Mouse (Mus musculus) right cerebral cortex, postnatal 36 days (tissue): ENCODE data around the gene Tectb.
"Not testable (repeated sequence)": the region's sequence is repeated elsewhere in the genome, so short reads cannot be mapped to it uniquely, and the experiment has no call there.

Experiments used
- DNase-seq, 2 experiments: peaks; one replicate each; pipeline ENCODE4 v3.0.0; 2022; ENCODE audit warnings: low spot score in 2 of 2, mixed read lengths in 1 of 2

Tectb gene

DNA sequence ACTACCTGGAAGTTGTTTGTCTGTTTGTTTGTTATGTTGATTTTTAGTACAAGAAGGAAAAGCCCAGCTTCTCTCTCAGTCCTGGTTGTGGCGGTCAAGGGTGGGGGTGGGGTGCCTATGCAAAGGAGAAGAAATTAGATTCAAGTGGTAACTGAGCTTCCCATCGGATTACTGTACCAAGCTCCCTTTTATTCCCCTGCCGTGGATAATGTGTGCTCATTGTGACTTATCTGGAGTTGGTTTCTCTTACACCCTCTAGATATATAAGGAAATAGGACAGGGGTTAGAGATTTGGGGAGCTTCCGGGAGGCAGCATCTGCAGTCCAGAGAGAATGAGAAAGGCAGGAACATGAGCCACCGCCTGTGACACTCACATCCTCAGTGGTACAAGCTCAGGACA is at the start of gene Tectb:
TSS of gene Tectb (plus strand) at position 301 of the 400 bp plus-strand sequence.
- DNase-seq, result no peak

DNA sequence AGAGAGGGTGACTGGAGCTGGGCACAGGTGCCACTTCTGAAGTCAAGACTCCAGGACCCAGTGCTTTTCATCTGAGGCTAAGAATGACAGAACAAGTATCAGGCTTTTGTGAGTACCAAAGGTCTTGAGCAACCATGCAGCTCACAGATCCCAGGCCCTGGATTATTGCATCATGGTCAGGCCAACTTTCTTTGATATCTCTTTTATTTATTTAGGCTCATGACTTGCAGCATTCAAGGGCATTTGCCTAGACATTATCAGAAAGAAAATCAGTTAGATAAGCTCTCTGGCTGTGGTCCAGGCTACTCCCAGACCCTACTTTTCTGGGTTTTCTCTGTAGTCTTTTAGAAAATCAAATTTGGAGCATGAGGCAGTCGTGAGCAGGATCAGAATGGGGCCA is 48.8 kb upstream of the Tectb start:
- DNase-seq, result no peak

DNA sequence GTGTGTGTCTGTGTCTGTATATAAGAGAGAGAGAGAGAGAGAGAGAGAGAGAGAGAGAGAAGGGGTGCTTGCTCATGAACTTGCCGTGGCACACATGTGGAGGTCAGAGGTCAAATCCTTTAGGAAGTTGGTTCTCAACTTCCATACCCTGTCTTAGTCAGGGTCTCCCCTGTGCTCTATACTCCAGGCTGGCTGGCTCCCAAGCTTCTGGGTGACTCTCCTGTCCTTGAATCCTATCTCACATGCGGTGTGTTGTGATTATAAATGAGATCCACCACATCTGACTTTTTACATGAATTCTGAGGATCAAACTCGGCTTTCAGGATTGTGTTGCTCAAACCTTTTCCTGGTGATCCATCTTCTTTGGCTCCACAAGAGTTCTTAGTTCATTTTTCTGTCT is 48.1 kb upstream of the Tectb start:
- DNase-seq, result no peak

DNA sequence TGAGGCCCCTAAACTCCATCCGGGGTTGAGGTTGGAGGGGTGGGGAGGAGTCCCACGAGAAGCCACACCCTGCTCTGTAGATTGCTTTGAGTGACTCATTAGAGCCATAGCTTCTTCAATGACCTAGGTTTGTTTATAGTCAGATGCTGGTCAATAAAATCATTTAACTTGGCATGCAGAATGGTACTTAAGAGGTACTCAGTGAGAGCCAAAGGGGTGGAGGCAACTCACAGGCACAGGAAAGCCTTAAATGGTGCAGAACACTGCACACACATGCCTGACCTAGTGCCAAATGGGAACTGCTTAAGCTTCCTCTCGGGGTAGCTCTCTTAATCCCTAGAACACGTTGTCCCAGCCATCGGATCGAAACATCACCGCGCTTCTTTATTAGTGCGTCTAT is 46.0 kb upstream of the Tectb start:
- DNase-seq, result no peak

DNA sequence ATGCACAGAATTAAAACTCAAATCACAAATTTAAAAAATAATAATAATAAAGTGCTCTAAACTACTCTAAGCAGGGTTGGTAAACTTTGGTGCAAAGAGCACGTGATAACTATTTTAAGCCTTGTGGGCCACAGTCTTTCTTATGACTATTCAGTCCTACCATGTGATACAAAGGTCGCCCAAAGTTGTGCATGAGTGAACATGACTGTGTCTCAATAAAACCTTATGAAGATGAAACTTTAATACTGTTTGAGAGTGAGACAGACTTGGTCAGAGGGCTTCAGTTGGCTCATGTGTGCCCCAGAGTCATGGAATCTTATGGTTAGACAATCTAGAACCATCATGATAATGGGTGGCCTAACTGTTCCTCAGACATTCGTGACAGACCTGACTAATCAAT is 44.6 kb upstream of the Tectb start:
- DNase-seq, result no peak

DNA sequence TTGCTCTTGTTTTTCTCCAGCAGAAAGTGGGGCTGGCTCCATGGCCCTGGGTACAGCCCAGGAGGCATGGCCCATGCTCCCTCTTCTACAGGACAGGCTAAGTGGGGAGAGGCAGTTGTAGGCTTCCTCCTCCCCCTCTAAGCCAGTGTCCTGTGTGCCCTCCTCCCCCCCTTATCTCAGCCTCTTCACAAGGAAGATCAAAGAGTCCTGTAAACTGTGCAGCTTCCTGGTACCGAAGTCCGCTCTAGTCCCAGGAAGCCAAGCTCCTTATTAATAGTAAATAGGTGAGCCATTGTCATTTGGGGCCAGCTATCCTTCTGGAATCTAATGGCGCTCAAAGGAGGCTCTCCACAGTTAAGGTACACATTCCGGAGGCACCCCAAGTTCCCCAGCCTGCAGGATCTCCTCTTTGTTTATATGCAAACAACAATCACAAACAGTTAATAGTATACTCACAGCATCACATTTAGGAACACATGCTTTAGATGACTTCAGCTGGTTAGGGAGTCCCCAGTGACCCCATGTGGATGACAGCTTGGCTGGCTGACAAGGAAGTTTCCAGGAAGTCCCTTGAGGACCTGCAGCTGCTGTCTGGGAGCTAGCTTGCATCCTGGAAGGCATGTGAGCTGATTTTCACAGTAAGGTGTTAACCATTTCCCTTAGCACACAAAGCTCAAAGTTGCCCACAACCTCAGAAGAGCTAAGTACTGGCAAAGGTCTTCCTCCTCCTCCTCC is 43.7 kb upstream of the Tectb start:
- DNase-seq, result no peak

DNA sequence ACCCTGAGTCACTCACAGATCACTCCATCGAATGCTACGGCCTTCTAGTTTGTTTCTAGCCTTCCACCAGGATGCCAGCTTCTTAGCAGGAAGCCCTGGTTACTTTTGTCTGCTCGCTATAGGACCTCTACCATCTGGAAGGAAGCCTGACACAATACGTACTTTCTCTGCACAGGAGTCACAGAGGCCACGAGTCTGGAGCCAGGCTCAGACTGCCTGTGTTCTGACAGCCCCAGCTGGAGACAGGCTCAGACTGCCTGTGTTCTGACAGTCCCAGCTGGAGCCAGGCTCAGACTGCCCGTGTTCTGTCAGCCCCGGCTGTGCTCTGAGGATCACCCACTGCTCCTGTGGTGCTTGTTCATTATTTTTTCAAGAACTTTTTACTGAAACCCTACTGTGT is 42.6 kb upstream of the Tectb start:
- DNase-seq, result no peak

DNA sequence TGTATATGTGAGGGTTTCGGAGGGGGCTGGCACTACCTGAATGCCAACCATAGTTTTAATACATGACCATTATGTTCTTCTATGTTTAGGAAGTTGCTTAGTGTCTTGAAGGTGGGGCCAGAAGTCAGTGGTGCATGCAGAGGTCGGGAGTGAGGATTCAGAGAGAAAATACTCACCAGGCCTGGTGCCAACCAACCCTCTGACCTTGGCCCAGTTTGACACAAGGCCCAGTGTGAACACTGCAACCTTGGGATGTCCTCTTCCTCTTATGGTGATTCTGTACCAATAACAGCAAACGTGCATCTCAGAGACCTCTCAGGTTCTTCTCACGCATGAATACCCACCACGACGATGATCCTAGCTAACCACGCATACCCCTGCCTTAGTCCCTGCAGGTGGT is 42.0 kb upstream of the Tectb start:
- no peak for DNase-seq

DNA sequence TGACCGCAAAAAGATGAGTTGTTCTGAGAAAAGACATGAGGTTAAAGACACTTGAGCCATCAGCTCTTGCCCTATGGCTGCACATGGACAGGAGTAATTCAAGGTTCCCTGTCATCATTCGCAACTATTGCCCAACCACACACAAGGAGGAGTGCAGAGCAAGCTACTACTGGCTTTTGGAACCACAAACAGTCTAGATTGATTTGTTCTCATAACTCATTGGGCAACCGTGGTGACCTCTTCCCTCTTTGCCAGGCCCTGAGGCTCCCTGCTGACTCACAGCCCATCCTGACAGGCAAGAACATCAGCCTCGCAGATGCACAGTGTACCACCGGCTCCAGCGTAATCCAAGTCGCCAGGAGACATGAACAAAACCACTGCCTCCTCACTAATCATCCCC is 41.2 kb upstream of the Tectb start:
- DNase-seq, result no peak

DNA sequence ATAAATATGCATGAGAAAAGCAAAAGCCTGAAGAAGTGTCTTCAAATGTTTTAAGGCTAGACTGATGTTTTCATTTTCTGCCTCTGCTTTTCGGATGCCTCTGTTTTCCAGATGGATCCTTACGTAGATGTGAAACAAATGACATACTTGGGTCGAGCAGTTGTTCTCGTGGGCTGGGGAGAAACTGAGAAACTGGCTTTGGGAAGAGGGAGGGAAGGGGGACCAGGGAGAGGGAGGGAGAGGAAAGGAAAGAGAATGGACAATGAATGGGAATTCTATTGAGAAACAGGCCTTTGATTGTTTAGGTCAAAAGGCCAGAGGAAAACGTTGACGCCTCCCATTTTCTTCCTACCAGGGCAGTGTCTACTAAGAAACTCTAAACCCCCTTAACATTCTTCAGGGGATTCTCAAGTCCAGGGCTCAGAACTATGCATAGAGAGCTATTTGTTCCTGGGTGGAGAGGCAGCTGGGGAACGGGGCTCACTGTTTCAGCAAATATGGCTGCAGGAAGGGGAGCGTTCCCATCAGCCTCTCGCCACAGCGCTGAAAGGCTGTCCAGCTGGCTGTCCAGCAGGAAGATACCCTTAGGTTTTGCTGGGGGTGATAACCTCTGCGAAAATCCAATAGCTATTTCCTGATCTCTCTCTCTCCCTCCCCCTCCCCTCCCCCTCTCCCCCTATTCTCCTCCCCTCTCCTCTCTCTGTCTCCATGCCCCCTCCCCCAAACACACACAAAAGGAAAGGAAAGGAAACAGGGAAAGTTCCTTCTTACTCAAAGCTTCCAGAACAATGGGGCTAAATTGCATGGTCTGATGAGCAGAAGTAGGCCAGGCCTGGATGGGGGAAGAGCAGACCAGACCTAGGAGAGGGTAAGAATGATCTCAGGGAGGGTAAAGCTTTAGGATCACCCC is 36.9 kb upstream of the Tectb start:
- no peak for DNase-seq

DNA sequence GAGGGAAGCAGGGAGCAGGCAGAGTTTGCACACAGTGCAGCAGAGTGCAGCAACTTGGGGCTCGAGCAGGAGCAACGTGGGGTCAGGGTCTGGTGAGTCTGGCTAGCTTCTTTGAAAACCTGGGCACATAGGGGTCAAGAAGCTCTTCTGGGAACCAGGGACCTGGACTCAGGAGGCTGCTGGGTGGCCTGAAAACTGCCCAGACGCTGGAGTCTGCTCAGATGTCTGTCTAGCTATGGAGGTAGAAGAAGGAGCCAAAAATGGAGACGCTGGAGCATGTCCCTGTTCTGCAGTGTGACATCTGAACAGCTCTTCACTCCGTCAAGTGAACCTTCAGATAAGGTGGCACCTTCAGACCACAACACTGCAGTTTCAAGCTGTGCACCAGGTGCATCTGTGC is 35.8 kb upstream of the Tectb start:
- DNase-seq, result no peak

DNA sequence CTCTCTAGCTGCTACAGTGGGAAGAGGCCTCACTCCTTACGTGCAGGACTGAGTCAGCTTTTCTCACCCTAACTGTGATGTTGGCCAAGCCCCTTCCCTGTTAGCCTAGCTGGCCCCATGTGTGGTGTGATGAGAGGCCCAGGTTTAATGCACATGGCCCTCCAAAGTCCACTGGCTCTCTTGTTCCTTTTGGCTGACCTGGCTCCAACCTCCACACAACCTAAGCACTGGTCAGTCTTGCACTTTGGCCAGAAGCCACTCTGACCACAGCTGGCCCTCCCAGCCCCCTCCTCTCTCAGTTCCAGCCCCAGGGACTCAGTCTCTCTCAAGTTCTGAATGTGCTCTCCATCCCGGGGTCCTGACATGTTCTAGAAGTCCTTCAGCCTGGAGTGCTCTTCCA is 35.4 kb upstream of the Tectb start:
- no peak for DNase-seq

DNA sequence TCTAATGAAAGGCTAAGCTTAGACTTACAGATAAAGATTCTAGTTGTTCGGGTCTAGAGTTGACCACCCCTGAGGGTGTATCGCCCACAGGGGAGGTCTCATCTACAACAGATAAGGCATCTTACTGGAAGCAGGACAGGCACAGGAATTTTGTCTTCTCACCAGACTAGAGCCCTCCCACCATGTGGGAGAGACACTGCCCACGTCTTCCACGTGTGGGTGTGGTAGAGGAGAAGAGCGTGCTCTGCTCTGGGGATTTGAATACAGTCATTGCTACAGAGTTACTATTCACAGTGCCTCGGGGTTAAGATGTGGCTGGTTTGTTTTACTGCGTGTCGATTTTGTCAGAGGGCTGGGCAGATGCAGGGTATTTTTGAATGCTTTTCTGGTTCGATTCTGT is 33.0 kb upstream of the Tectb start:
- no peak for DNase-seq

DNA sequence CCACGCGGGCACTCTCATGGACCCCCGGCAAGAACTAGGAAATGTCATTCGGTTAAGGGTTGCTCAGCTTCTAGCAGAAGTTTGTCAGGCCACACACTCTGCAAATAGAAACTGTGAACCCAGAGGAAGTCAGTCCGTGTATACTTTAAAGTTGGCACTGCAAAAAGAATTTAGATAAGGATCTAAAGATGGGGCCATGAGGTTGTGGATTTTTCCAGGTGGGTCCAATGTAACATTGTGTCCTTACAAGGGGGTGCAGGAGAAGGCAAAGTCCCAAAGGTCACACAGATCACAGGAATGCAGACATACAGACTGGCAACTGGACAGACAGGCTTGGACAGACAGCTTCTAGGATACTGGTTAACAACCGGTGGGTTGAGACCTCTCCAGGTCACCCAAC is 32.4 kb upstream of the Tectb start:
- no peak for DNase-seq

DNA sequence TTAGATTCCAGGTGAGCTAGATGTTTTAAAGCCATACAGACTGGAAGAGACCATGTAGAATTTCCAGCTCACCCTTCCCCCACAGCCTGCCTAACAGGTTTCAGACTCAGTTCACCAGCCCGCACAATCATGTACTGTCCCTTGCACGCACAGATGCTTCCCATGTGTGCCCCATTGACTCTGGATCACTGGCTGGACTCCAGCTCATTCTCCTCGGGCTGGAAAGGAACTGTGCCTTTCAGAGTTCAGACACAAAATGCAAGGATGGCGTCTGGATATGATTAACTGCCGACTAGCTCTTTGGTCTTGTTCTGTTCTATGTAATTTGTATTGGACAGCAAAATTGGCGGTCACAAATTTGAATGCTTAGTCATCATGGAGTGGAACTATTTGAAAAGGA is 30.9 kb upstream of the Tectb start:
- DNase-seq, result no peak

DNA sequence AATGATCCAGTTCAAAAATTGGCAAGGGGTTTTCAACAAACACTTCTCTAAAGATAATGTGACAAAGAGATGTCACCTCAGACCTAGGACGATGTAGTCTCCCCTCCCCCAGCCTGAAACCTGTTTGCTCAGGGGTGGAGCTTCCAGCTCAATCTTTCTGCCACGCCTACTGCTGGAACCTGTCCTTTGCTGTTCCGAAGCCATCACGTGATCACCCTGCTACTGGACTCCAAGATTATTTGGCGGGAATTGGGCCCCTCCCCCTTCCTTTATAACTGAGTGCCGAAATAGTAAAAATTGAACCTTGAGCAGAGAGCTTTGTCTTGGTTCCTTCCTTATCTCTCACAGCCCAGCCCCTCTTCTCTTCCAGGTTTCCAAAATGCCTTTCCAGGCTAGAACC is 28.3 kb upstream of the Tectb start:
- not testable (repeated sequence) for DNase-seq

DNA sequence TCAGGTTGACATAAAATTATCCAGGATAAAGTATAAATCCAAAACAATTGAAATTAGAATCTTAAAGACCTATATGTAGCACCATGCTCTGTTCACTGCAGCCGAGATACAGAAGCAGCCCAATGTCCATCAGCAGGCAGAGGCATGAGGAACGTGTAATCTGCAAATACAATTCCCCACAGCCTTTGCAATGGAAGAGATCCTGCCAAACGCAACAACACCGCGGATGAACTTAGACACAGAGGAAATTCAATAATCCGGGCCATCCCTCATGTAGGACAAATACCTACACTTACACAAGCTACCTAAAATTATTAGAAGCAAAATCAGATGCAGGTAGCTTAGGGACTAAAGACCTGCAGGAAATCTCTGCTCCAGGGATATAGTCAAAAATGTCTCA is 27.6 kb upstream of the Tectb start:
- DNase-seq, result no peak

DNA sequence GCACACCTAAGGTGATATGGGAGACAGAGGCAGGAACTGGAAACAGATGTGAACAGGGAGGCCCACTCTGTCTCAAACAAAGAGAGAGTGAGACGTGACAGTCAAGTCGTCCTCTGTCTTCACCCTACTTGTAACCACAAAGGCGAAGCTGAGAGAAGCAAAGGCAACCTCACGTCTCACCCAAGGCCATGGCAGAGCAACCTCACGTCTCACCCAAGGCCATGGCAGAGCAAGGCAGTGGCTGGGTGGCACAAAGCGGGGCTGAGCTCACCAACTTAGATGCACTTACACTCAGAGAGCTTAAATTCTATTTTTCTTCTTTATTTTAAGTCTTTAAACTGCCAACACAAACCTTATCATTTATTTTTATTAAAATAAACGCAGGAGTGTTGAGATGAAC is 23.5 kb upstream of the Tectb start:
- no peak for DNase-seq

DNA sequence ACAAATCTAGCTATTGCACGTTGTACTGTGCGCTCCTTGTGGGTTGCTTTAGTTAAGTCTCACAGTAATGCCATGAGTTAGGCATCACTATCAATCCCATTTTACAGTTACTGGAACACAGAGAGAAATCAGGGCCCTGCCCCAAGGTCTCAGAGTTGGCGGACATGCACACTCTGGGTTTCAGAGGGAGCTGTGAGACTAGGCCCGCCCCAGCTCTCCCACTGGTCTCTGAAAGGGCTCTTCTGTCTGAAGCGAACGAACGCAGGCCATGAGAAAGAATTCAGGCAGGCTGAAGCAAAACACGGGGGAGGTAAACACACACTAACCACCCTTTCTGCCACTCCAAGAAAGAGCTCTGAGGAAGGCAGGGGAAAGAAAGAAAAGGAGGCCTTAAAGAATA is 21.9 kb upstream of the Tectb start:
- DNase-seq, result no peak

DNA sequence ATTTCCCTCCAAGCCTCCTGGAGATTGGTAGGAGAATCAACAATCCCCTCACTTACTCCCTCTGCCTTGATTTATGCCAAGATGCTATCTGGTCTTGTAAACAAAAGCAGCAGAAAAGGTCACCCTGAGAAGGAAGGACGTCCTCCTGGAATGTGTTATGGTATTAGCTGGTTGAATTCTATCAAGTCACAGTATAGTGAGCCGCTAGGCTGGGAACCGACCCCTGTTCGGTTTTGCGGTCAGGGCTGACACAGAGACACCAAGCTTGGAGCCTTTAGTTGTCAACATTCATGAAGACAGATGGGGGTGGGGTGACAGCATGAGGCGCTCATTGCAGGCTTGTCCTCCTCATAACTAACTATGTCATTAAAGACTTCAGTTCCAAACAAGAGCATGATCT is 20.7 kb upstream of the Tectb start:
- no peak for DNase-seq

DNA sequence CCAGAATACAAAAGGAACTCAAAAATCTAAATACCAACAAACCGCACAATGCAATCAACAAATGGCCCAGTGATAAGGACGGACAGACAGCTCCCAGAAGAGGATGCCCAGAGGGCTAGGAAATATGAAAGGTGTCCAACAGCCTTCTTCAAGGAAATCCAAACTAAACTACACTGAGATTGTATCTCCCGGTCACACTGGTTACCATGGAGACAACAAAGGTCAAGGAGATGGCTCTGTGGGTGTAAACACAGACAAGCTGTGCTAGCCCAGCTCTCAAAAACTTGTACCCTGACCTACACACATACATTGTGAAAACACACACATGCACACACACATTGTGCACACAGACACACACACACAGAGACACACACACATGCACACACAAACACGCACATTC is 18.3 kb upstream of the Tectb start:
- no peak for DNase-seq

DNA sequence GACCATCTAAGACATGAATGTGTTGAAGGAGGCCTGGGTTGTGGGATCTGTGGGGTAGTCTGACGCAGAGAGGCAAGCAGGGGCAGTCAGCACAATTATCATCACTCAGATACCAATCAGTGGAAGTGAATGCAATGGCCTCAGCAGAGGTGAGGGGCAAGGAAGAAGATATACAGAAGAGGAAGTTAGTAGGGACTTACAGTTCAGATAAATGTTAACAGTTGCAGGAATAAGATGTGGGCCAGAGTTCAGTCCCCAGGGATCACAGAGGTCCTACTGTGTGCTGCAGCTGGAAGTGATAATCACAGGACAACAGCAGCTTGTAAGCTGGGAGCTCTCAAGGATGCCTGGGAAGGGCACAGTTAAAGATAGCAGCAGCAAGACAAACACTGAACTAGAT is 16.4 kb upstream of the Tectb start:
- DNase-seq, result no peak

DNA sequence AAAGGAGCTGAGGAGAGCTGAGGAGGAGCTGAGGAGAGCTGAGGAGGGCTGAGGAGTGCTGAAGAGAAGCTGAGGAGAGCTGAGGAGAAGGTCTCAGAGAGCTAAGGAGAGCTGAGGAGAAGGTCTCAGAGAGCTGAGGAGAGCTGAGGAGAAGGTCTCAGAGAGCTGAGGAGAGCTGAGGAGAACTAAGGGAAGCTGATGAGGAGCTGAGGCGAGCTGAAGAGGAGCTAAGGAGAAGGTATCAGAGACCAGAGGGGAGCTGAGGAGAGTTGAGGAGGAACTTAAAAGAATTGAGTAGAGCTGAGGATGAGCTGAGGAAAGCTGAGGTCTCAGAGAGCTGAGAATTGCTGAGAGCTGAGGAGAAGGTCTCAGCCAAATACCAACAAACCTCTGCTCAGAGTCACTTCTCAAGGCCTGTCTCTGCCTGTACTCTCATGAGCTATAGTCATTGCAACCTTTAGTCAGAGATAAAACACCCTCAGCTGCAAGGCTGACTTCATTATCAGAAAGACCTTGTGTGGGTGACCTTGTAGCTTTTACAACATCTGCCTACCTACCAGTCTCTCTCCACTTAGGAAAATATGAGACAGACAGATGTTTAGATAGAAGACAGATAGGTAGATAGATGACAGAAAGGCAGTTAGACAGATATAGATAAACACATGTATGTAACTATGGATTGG is 15.2 kb upstream of the Tectb start:
- no peak for DNase-seq
